Mouse (Mus musculus): ENCODE data around the gene Mfap1a. TPM values are rescaled to one million over a fixed set of nuclear protein-coding genes. Genes with fewer than 3 reads are reported as not detected.
A peak's percentile ranks its signal among the peaks of the same experiment; 100 is the strongest.

The Mfap1a gene
- total RNA-seq, 2 experiments from 2014 or later = 17.9 to 19.2 TPM

DNA sequence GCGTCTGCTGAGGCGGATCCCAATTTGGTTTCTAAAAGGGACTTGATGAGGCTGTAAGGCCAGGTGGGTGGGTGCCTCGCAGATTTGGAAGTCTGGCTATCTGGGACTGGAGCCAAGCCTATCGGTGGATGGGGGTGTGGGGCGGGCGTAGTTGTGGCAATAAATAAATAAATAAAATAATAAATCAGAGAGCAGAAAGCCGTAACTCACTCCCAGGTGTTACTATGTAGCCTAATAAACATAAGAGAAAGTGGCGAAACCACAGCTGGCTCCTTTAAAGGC, 63.5 kb downstream of the Mfap1a start:
- no peak for DNase-seq (ENCODE audit: low spot score)

DNA sequence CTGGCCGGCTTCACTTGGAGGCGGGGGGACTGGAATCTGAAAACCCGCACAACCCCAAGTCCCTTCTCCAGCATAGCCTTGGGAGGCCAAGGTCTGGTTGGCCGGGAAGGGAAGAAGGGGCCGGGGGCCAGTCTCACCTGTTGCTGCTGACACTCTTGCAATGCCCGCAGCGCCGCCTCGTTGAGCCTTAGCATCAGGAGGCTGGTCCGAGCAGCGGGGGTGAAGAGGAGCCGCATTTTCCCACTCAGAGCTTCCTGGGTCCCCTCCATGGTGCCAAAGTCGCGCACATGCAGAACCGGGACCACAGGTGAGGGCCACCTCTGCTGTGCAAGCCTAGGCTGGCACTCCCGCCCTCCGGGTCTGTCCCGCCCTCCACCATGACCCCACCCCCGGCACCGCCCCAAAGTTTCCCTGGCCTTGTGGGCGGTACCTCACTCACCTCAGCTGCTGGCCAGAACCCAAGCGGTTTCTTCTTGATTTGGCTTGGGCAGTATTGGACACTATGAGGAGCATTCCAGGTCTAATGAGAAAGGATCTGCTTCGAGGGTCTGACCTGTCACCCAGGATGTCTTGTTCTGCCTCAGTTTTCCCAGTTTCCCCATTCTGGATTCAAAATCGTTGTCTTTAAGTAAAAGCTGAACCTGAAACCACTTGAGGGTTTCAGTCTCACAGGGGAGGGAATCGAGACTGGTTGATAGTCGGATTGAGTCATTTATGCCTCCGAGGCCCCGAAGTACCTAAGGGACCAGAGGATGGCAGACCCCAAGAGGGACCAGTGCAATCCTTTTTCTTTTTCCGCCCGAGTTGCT, 64.0 kb downstream of the Mfap1a start:
- DNase-seq (ENCODE audit: low spot score) = peak; percentile 51

Small RNA genes within 50 kb of the gene (microRNA-seq; reads per million reads assigned to microRNA genes)
- not detected for gene Gm22953

Other genes with a start within 250 kb of the Mfap1a start
- 10 to 100 TPM; 17.3 to 22.7 TPM for gene Trp53bp1, start 235.3 kb downstream of the Mfap1a start, total RNA-seq (2021)
- gene Map1a, start 217.1 kb downstream of the Mfap1a start, total RNA-seq (2021) = 10 to 100 TPM in 1 of 2 experiments, 1 to 10 TPM in 1; 4.7 to 13.4 TPM
- 100 to 1,000 TPM; 107 to 127 TPM for gene Ppip5k1, start 151.3 kb downstream of the Mfap1a start, total RNA-seq (2021)
- not detected for gene Ckmt1, start 149.0 kb downstream of the Mfap1a start, total RNA-seq (2021)
- gene Strc, start 119.5 kb downstream of the Mfap1a start, total RNA-seq (2021) = under 1 TPM in 1 of 2 experiments, not detected in 1; 0.09 TPM
- gene Pdia3, start 92.9 kb downstream of the Mfap1a start, total RNA-seq (2021) = 10 to 100 TPM; 28.3 to 39.1 TPM
- gene Catsper2, start 92.9 kb downstream of the Mfap1a start, total RNA-seq (2021) = 1 to 10 TPM; 1.7 to 1.8 TPM
- gene Ell3, start 62.4 kb downstream of the Mfap1a start, total RNA-seq (2021) = not detected
- gene Serf2, start 57.5 kb downstream of the Mfap1a start, total RNA-seq (2021) = 100 to 1,000 TPM; 334 to 355 TPM
- 10 to 100 TPM; 10.9 to 15.1 TPM for gene Hypk, start 53.4 kb downstream of the Mfap1a start, total RNA-seq (2021)
- not detected for gene Serinc4, start 49.9 kb downstream of the Mfap1a start, total RNA-seq (2021)
- gene Mfap1b, start 32.6 kb downstream of the Mfap1a start, total RNA-seq (2021) = 10 to 100 TPM; 23.5 to 24.5 TPM
- 1 to 10 TPM; 1.4 to 1.5 TPM for gene Wdr76, start 58 bp upstream of the Mfap1a start, total RNA-seq (2021)

Data from gastrocnemius, adult 18-20 months (tissue).